Mouse (Mus musculus): ENCODE data around the gene Inpp5k.

Gene Inpp5k

GRCm38 (mm10) chr11:75621426-75621825 lies 9.4 kb upstream of the Inpp5k start:
- DNase-seq, result no peak

- DNase-seq, result no peak
Measured at GRCm38 (mm10) chr11:75622588-75623329, 8.0 kb upstream of the Inpp5k start.

- DNase-seq, result no peak
Measured at GRCm38 (mm10) chr11:75624102-75624554, 6.7 kb upstream of the Inpp5k start.

DNA sequence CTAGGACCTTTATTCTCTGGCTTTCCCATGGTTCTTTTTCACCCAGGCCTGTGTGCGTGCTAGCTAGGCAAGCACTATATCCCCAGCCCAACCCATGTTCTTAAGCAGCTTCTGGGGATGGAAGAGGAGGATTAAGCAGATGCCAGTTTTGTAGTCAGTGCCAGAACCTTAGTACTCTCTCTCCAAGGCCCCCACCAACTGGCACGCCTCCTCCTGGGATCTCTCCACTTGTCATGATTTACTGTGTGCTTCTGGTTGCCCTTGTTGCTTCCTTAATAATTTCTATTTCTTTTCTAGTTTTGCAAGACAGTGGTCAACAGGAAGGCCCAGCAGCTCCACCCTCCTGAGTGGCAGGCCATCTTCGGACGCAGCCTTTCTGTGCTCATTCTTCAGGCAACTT lies 5.0 kb upstream of the Inpp5k start:
- peak; percentile 25 for DNase-seq

DNA sequence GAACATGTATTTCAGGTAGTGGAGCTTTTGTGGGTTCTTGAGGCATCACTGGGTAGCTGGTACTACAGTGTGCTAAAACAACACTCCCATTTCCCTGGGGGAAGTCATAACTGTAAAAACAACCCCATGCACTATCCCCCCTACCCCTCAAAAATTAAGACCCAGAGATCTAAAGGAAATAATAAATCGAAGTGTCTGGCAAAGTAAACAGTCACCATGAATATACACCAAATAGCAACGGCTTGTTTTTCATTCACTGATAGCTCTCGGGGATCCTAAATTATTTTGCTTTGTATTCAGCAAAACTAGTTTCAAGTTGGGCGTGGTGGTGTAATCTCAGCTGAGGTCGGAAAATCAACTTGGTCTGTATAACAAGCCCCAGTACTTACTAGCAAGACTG lies 690 bp upstream of the Inpp5k start:
- no peak for DNase-seq

GRCm38 (mm10) chr11:75631561-75632225 lies 905 bp downstream of the Inpp5k start:
- peak; percentile 62 for DNase-seq

- no peak for DNase-seq
Measured at GRCm38 (mm10) chr11:75632921-75633320, 2.1 kb downstream of the Inpp5k start.

DNA sequence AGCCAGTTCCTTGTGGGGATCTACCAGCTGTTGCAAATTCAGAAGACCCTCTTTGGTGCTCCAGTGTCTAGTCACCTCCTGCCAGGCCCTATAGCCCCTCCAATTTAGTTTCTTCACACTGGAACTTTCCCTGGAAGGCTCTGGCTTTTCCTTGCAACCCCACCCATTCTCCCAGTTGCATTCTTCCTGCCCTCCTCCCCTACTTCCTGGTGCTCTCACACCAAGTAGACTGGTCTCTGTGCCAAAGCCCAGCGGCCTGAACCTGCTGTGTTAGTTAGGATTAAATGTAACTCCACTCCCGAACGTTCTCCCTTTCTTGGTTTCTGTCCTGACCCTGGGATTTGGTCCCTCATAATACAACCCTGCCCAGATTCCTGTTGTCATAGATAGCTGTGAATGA lies 4.0 kb downstream of the Inpp5k start:
- no peak for DNase-seq

GRCm38 (mm10) chr11:75635315-75635714 lies 4.5 kb downstream of the Inpp5k start:
- peak; percentile 66 for DNase-seq

DNA sequence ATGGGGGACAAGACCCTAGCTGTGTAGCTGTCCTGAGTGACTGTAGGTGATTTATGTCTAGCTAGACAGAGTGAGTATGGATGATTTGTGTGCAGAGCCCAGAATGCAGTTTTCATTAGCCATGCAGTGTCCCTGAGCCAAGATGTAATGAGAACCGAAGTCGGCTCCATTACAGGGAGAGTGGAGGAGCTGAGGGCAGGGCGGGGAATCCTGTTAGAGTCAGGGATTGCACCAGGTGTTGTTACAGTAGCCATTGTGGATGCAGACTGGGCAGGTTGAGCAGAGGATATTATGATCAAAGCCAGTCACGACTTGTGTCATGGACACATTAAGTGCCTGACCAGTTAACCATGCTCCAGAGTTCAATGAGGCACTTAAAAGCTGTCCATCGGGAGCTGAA lies 12.5 kb downstream of the Inpp5k start:
- DNase-seq, result no peak

DNA sequence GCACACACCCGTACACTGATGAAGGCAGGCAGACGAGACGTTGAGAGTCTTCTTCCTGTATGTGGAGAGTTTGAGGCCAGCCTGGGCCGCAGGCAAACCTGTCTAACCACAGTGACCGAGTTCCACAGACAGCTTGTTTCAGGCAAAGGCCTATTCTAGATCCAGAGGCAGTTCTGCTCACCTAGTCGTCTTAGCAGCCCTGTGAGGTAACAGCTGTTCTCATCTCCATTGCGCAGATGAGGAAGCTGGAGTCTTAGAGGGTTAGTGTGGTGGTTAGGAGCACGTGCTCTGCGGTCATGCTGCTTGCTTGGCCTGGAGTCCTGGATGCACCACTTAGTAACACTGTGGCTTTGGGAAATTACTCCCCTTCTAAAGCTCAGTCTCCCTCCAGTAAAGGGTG lies 13.9 kb downstream of the Inpp5k start:
- DNase-seq, result no peak

GRCm38 (mm10) chr11:75647681-75648211 lies 17.0 kb downstream of the Inpp5k start:
- DNase-seq, result no peak

- DNase-seq, result peak; percentile 60
Measured at GRCm38 (mm10) chr11:75649155-75649561, 18.4 kb downstream of the Inpp5k start.

DNA sequence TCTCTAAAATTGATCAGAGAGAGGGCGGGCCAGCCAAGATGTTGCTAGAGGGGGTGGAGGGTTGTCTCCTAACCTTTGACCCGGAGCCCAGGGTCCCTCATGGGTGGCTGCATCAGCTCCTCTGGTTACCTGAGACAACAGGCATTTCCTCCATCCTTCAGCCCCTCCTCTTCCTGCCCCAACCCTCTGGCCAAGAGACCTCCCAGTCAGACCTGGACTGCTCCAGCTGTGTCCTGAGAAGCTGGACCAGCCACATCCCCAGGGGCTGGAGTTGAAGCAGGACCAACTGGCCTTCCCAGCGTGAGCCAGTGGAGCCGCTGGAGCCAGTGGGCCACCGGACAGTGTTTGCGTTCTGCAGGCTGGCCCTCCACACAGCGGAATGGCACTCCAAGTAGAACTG lies 19.5 kb downstream of the Inpp5k start, which contains the start of gene Myo1c:
TSS of gene Myo1c (plus strand) at position 194 of the 400 bp plus-strand sequence.
- DNase-seq, result peak; percentile 61

DNA sequence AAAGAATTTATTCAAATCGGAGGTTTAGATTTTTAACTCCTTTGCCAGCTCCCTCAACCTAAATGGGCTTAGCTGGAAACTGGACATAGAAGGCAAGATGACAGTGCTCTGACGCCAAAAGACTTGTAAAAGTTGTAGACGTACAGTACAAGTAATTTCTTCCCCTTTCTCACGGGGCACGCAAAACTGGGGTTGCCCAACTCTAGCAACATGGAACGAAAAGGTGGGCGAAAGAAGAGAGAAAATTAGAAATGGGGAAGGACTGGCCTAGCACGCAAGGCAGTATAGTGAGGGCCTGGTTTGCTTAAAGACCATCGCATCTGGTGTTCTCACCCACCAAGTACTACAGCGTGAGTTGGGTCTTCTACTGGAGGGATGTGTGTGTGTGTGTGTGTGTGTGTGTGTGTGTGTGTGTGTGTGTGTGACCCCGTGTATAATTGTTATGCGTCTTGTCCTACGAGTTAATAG lies 20.2 kb downstream of the Inpp5k start:
- no peak for DNase-seq

GRCm38 (mm10) chr11:75651426-75652221 lies 20.8 kb downstream of the Inpp5k start:
- peak; percentile 87 for DNase-seq

DNA sequence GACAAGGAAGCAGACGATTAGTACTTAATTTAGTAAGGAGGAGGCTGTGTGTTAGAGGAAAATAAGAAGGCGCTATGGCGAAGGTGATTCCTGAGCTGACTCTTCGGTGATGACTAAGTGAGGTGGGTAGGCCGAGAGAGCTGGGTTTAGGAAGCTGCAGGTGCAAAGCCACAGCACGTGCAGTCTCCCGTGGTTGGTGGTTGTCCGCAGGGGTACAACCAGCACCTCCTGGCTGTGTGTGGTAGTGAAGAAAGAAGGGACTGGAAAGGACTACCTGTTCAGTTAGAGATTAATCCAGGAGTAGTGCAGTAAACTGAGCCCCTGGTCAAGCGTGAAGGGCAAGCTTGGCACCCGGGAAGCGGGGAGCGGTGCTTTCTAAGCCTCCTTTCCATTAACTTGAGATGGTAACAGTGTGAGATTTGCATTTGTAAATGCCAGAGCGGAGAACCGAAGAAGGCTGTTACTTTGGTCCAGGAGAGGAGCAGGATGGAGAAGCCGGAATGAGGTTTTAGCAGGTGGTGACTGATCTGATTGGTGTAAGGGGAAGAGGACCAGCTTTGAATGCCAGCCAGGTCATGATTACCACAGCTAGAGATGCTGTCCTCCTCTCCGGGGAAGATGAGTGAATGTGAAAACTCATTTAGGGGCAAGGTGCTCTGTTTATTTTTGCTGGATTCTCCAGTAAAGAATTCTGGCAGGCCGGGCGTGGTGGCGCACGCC lies 21.6 kb downstream of the Inpp5k start:
- DNase-seq, result peak; percentile 84

DNA sequence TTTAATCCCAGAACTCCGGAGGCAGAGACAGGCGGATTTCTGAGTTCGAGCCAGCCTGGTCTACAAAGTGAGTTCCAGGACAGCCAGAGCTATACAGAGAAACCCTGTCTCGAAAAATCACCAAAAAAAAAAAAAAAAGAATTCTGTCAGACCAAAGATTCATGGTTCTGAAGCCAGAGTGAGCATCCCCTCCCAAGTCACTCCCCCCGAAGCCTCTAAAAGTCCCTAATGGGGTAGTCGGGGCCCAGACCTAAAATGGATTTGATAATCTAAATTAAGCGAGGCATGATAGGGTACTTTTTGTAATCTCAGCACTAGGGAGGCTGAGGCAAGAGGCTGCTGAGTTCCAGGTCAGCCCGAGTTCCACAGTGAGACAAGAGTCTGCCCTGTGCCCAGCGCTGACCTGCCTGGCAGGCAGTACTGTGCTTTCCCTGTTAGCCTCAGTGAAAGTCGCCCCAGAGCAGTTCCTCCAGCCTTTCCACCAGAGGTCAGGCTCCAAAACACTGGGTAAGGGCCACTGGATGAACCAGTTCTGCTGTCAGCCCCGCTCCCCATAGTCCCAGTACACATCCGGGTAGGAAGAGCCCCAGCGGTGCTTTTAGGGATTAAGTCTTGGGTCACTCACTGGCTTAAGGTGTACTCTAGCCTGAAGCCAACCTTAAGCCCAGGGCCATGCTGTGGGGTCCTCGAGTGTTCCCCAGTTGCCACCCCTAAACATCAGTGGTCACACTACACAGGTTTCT lies 22.3 kb downstream of the Inpp5k start:
- peak; percentile 67 for DNase-seq

DNA sequence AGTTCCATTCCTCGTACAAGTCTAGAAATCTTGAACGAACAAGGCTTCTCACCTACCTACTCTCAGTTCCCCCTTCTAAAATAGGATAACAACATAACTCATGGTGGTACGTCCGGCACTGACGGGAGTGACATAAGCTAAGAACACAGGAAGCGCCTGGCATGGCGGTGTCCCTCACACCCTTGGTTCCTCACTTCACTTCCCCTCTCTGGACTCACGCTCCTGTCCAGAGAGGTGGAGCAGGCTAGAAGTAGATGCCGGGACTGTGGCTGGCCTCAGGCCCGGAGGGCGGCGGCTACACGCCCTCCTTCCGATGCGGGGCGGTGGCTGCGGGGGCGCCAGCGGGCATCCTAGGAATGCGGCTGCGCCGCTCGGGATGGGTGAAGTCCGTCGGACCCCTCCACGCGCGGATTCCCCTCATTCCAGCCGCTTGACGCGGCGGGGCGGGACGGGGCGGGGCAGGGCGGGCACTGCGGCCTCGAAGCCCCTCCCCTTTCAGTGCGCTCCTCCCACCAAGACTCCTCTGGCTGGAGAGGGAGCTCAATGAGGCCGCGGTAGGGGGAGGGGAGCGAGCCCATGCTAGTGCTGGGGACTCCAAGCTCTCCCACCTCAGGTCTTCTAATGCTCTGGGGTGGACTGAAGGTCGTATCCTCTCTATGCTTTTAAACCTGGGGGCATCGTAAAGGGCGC lies 23.1 kb downstream of the Inpp5k start:
- DNase-seq, result peak; percentile 93

- DNase-seq, result peak; percentile 27
Measured at GRCm38 (mm10) chr11:75654471-75655390, 23.9 kb downstream of the Inpp5k start.
